Mouse (Mus musculus) cerebellum, adult 2 months (tissue): ENCODE measurements around the gene 2310034G01Rik.

ENCODE experiments used
- CTCF ChIP-seq: fragments of 200-500 bp; IDR thresholded peaks from 2 replicates; pipeline ENCODE4 v1.5.1; 2011; ENCODE audit warnings: low read depth, mild to moderate bottlenecking, control low read depth, low read length, moderate library complexity, borderline replicate concordance; ENCODE audit not compliant: insufficient read depth
- POLR2A ChIP-seq: fragments of 200-500 bp; IDR thresholded peaks from 2 replicates; pipeline ENCODE4 v1.6.1; 2011; ENCODE audit warnings: low read length, control low read depth, borderline replicate concordance; ENCODE audit not compliant: insufficient read depth

DNA sequence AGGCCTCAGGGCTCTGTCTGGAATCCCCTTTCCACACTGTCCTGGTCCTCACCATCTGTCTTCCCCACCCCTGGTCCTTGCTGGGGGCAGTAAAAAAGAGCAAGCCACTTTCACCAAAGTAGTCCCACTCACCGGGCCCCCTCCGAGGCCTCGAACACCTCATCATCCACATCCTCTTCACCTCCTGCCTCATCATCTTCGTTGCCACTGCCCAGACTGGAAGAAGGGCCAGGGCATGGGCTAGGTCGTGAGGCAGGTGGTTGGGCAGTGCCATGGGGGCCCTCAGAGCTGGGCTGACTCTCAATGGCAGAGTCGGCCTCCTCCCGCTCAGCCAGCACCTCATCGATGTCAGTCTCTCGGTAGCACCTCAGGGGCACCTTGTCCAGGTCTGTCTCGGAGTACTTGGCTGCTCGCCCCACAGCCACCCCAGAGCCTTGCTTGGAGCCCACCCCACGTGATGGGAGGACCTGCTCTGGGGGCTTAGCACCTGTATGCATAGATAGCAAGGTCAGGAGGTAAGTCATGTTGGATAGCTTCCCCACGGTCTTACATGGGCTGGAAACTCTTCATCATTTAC is 27.0 kb downstream of the 2310034G01Rik start:
- TF ChIP-seq POLR2A, result no peak
- TF ChIP-seq CTCF, result no peak
